Mouse (Mus musculus): ENCODE data around the gene Ddx10. TPM values are rescaled to one million over a fixed set of nuclear protein-coding genes. Genes with fewer than 3 reads are reported as not detected.

Ddx10 gene
- polyA plus RNA-seq, 1 experiment from 2014 or later, result 21.8 TPM

GRCm38 (mm10) chr9:53074443-53074842, 173.4 kb downstream of the Ddx10 start:
- Histone ChIP-seq H3K4me2 (no peak overlapping the region), H3K4me1 (replicated peaks) (peaks cover 14% of the 10 kb centered on the region), H3K9ac (no peak overlapping the region), H3K9me3 (replicated peaks) (no peaks in the 10 kb centered on the region), H3K36me3 (no peaks in the 10 kb centered on the region), H3K27me3 (replicated peaks) (no peaks in the 10 kb centered on the region), H3K4me3 (no peak overlapping the region), H3K27ac (ENCODE audit: poor library complexity, severe bottlenecking) (no peak overlapping the region)
- ATAC-seq (ENCODE audit: insufficient number of reproducible peaks, low FRiP score), result no peak
- 74% methylated on average over 3 of the region's 3 CpGs for WGBS

DNA sequence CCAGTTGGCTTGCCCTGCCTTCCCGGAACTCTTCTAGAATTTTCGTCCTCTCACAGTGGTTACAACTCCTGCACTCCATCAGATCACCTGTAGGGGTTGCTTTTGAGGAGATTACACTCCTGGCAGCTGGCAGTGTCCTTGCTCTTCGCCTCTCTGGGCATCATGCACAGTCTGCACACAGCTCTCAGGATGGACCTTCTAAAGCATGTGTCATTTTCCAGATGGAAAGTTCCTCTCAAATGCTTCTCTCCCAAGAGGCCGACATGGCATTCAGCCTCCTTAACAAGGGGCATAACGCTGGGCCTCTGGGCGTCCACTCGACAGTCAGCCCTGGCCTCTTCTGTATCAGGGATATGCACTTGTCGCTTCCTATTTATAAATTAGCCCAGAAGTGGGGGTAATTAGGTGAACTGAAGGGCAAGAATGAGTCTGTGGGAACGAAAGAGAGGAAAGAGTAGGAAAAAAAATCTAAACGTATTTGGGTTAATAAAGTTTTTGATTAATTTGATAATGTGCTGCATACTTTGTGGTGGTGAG, 174.2 kb downstream of the Ddx10 start:
- 57% methylated on average over 10 of the region's 10 CpGs for WGBS
- no peak for ATAC-seq (ENCODE audit: insufficient number of reproducible peaks, low FRiP score)
- H3K9ac ChIP-seq, result no peak overlapping the region
- no peak overlapping the region for H3K4me3 ChIP-seq
- H3K36me3 ChIP-seq, result no peaks in the 10 kb centered on the region
- H3K27me3 ChIP-seq (replicated peaks), result no peaks in the 10 kb centered on the region
- no peaks in the 10 kb centered on the region for H3K9me3 ChIP-seq (replicated peaks)
- H3K4me2 ChIP-seq, result no peak overlapping the region
- H3K4me1 ChIP-seq (replicated peaks), result peaks cover 15% of the 10 kb centered on the region
- peak overlapping the region; percentile 6; the same call in 1 of the 2 replicates for H3K27ac ChIP-seq (ENCODE audit: poor library complexity, severe bottlenecking)

- Histone ChIP-seq H3K4me2 (no peak overlapping the region), H3K27ac (ENCODE audit: poor library complexity, severe bottlenecking) (no peak overlapping the region), H3K9me3 (replicated peaks) (no peaks in the 10 kb centered on the region), H3K9ac (no peak overlapping the region), H3K4me1 (replicated peaks) (peaks cover 18% of the 10 kb centered on the region), H3K36me3 (no peaks in the 10 kb centered on the region), H3K27me3 (replicated peaks) (no peaks in the 10 kb centered on the region), H3K4me3 (no peak overlapping the region)
- ATAC-seq (ENCODE audit: insufficient number of reproducible peaks, low FRiP score), result no peak
- WGBS, result 83% methylated on average over 9 of the region's 9 CpGs
Observed at GRCm38 (mm10) chr9:53072088-53072487, 175.8 kb downstream of the Ddx10 start.

- Histone ChIP-seq H3K27me3 (replicated peaks) (no peaks in the 10 kb centered on the region), H3K4me1 (replicated peaks) (peaks cover 18% of the 10 kb centered on the region), H3K9me3 (replicated peaks) (no peaks in the 10 kb centered on the region), H3K4me2 (no peak overlapping the region), H3K9ac (no peak overlapping the region), H3K27ac (ENCODE audit: poor library complexity, severe bottlenecking) (no peak overlapping the region), H3K36me3 (no peaks in the 10 kb centered on the region), H3K4me3 (no peak overlapping the region)
- 76% methylated on average over 12 of the region's 12 CpGs for WGBS
- no peak for ATAC-seq (ENCODE audit: insufficient number of reproducible peaks, low FRiP score)
Observed at GRCm38 (mm10) chr9:53070875-53071524, 176.9 kb downstream of the Ddx10 start.

- H3K9me3 ChIP-seq (replicated peaks), result no peaks in the 10 kb centered on the region
- no peak overlapping the region for H3K9ac ChIP-seq
- WGBS, result 74% methylated on average over 5 of the region's 5 CpGs
- H3K36me3 ChIP-seq, result no peaks in the 10 kb centered on the region
- no peak overlapping the region for H3K4me2 ChIP-seq
- no peak overlapping the region for H3K27ac ChIP-seq (ENCODE audit: poor library complexity, severe bottlenecking)
- H3K4me1 ChIP-seq (replicated peaks), result peaks cover 13% of the 10 kb centered on the region; the same call in 1 of the 2 replicates
- ATAC-seq (ENCODE audit: insufficient number of reproducible peaks, low FRiP score), result no peak
- H3K27me3 ChIP-seq (replicated peaks), result no peaks in the 10 kb centered on the region
- no peak overlapping the region for H3K4me3 ChIP-seq
Observed at GRCm38 (mm10) chr9:53068166-53068565, 179.7 kb downstream of the Ddx10 start.

GRCm38 (mm10) chr9:53066428-53066827, 181.4 kb downstream of the Ddx10 start:
- Histone ChIP-seq H3K9me3 (replicated peaks) (0 out of 2 replicates have a peak, but pooled peaks cover 5% of the 10 kb centered on the region), H3K4me3 (no peak overlapping the region), H3K9ac (no peak overlapping the region), H3K27me3 (replicated peaks) (no peaks in the 10 kb centered on the region), H3K27ac (ENCODE audit: poor library complexity, severe bottlenecking) (no peak overlapping the region), H3K4me1 (replicated peaks) (0 out of 2 replicates have a peak, but pooled peaks cover 15% of the 10 kb centered on the region), H3K36me3 (no peaks in the 10 kb centered on the region), H3K4me2 (no peak overlapping the region)
- WGBS, result 63% methylated on average over 4 of the region's 4 CpGs
- no peak for ATAC-seq (ENCODE audit: insufficient number of reproducible peaks, low FRiP score)

GRCm38 (mm10) chr9:53065028-53065427, 182.8 kb downstream of the Ddx10 start:
- no peak for ATAC-seq (ENCODE audit: insufficient number of reproducible peaks, low FRiP score)
- H3K27ac ChIP-seq (ENCODE audit: poor library complexity, severe bottlenecking), result peak overlapping the region; percentile 43
- WGBS, result 43% methylated on average over 2 of the region's 2 CpGs

DNA sequence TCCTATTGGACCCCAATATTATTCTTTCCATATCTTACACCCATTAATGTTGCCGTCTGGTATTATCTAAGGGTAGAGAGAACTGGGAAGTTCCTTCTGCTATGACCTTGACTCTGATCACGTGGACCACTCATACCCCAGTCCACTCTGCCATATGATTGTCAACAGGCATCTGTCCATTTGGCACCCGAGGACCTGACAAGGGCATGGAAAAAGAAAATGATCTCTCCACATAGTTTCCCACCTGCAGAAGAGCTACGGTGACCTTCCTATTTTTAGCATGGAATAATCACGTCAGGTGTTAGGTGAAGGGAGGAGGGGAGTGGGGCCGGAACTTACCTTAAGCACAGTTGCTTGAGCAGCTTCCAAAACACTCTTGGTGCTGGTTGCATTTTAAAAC, 183.3 kb downstream of the Ddx10 start:
- 0 out of 2 replicates have a peak, but pooled peaks cover 15% of the 10 kb centered on the region for H3K4me1 ChIP-seq (replicated peaks)
- no peaks in the 10 kb centered on the region for H3K27me3 ChIP-seq (replicated peaks)
- WGBS, result 35% methylated on average over 6 of the region's 6 CpGs
- 0 out of 2 replicates have a peak, but pooled peaks cover 5% of the 10 kb centered on the region for H3K9me3 ChIP-seq (replicated peaks)
- peak overlapping the region; percentile 43; the same call in 1 of the 2 replicates for H3K27ac ChIP-seq (ENCODE audit: poor library complexity, severe bottlenecking)
- H3K9ac ChIP-seq, result no peak overlapping the region
- H3K4me2 ChIP-seq, result no peak overlapping the region
- no peak for ATAC-seq (ENCODE audit: insufficient number of reproducible peaks, low FRiP score)
- H3K4me3 ChIP-seq, result no peak overlapping the region
- H3K36me3 ChIP-seq, result no peaks in the 10 kb centered on the region

More at GRCm38 (mm10) chr9:53065028-53065427, 182.8 kb downstream of the Ddx10 start:
- H3K9me3 ChIP-seq (replicated peaks), result 0 out of 2 replicates have a peak, but pooled peaks cover 5% of the 10 kb centered on the region
- H3K4me2 ChIP-seq, result no peak overlapping the region
- H3K9ac ChIP-seq, result no peak overlapping the region
- H3K4me1 ChIP-seq (replicated peaks), result 0 out of 2 replicates have a peak, but pooled peaks cover 15% of the 10 kb centered on the region
- no peaks in the 10 kb centered on the region for H3K27me3 ChIP-seq (replicated peaks)
- no peaks in the 10 kb centered on the region for H3K36me3 ChIP-seq
- no peak overlapping the region for H3K4me3 ChIP-seq

- H3K9ac ChIP-seq, result no peak overlapping the region
- WGBS, result 54% methylated on average over 3 of the region's 3 CpGs
- no peaks in the 10 kb centered on the region for H3K27me3 ChIP-seq (replicated peaks)
- no peaks in the 10 kb centered on the region for H3K36me3 ChIP-seq
- H3K9me3 ChIP-seq (replicated peaks), result no peaks in the 10 kb centered on the region
- no peak for ATAC-seq (ENCODE audit: insufficient number of reproducible peaks, low FRiP score)
- H3K4me3 ChIP-seq, result no peak overlapping the region
- no peak overlapping the region for H3K27ac ChIP-seq (ENCODE audit: poor library complexity, severe bottlenecking)
- peaks cover 11% of the 10 kb centered on the region for H3K4me1 ChIP-seq (replicated peaks)
- H3K4me2 ChIP-seq, result no peak overlapping the region
Observed at GRCm38 (mm10) chr9:53055306-53055705, 192.5 kb downstream of the Ddx10 start.

All from heart, embryonic 12.5 days (tissue).